Mouse (Mus musculus) urinary bladder, postnatal 0 days (tissue): ENCODE measurements around the gene Styk1. TPM values are rescaled to one million over a fixed set of nuclear protein-coding genes. Genes with fewer than 3 reads are reported as not detected.

Source experiments
- polyA plus RNA-seq: library from polyadenylated mRNA; unstranded; fragments of >200 nt; fragmentation: Nextera tagmentation; extraction: Ambion mirVana; gene quantifications from 2 replicates; pipeline ENCODE4 v1.2.1, GENCODE M21; 2015

Styk1 gene
- polyA plus RNA-seq: 10.6 and 10.8 TPM in 2 replicates

DNA sequence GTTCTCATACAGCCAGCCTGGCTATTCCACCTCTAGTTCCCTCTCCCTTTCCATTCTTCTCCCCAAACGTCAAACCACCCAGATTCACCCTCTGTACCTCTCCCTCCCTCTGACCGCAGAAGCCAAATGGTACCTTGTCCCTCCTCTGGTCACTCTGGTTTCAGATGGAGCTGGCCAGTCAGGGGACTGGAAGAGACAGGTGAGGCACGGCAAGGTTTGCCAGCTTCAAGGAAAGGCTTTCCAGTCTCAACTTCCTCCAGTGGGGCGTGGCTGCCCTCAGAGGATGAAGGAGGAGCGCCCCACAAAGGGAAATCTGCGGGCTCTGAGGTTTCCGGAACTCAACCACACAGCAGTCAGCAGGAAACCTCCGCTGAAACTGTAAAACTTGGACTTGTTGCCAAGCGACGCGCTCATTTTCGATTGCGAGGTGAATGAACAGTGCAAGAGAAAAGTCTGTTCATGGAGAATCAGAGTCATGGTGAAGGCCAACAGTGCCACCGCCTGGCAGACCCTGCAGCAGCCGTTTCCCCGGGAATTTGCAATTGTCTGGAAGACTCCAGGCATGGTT is at the start of gene Styk1:
Styk1 (minus strand) TSS at position 246 of the 568 bp plus-strand sequence.

DNA sequence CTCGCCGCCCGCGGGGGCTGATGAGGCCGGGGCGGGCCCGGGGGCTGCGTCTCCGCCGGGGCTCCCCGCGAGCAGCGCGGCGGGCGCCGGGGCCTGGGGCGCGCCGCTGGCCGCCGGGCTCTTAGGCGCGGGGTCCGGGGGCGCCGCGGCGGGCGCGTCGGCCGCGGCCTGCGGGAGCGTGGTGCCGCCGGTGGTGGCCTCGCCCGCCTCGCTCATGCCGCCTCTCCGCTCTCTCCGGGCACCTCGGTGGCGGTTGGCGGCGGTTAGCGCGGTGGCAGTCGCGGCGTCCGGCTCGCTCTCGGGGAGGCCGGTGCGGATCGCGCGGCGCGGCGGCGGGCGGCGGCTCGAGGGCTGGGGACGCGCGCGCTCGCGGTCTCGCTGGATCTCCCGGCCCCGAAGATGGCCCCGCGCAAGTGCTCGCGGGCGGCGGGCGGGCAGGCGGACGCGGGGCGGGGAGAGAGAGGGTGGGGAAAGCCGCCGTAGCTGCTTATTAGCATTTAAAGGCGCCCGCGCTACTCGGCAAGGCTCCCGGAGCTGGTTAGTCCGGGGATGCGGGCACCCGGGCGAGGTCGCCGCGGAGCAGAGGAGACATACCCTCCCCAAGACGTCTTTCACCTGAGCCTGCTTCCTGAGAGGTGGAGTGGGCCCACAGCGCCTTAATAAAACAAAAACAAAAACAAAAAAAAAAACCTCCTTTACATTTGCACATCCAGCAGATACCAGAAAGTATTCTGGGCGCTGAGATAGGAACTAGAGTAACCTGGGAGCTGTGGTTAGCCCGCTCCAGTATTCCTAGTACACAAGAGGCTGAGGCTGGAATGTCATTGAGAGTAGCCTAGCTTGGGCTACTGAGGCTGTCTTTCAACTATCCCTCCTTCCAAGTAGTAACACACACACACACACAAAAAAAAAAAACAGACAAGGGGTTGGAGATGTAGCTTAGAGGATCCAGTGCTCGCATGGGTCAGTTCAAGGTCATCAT is 34.9 kb upstream of the Styk1 start, which contains the start of gene Ybx3:
Ybx3 (minus strand) TSS at position 437 of the 982 bp plus-strand sequence.

DNA sequence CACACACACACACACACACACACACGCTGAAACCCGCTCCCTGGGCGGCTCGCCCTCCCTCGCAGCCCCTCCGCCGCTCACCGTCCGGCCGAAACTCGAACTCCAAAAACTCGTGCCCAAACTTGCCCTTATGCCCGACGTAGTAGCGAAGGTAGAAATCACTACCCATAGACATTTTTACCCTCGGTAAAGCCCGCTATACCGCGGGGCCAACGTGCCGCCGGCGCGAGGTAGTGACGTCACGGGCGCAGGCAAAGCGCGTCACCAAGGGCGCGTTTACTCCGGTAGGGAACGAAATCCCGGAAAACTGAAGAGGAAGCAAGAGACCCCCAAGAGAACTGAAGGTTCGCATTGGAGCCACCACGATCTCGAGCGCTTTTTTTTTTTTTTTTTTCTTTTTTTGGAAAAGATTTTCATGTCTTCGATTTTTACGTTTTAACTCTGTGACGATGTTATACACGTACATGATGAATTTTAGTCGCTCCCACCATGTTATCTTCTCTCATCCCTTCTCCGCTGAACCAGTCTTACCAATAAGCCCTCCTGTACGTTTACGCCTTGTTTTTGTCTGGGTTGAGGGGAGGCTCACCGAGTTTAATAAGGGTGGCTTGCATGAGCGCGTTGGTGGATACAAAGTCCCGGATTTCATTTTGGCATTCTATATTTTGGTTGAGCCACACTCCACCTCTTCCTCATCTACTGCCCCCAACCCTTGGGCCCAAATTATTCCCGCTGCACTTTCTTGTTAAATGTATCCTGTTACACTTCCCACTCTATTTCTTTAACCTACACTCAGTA is 60.2 kb downstream of the Styk1 start, which contains the start of gene Magohb:
Magohb (minus strand) TSS at position 254 of the 798 bp plus-strand sequence.

Other genes with a start within 250 kb of the Styk1 start
- 0.14 and 2.1 TPM in 2 replicates for gene Klra2, start 106.2 kb downstream of the Styk1 start, polyA plus RNA-seq
- 49.4 and 64.0 TPM in 2 replicates for gene Magohb, start 60.4 kb downstream of the Styk1 start, polyA plus RNA-seq
- gene Ybx3, start 34.9 kb upstream of the Styk1 start, polyA plus RNA-seq: 57.9 and 60.7 TPM in 2 replicates
- gene 5430401F13Rik, start 132.8 kb upstream of the Styk1 start, polyA plus RNA-seq: not detected in 2 replicates
- gene Gm6619, start 132.8 kb upstream of the Styk1 start, polyA plus RNA-seq: not detected in 2 replicates